Mouse (Mus musculus) left cerebral cortex, adult 8-10 months (tissue): ENCODE measurements around the gene Gnao1. TPM values are rescaled to one million over a fixed set of nuclear protein-coding genes. Genes with fewer than 3 reads are reported as not detected.

Experiments used
- DNase-seq, 2 experiments: peaks; one replicate each; pipeline ENCODE4 v3.0.0; 2022; ENCODE audit warnings: low spot score in 2 of 2
- total RNA-seq, 4 experiments: library from RNA; stranded (reverse); gene quantifications; 2 replicates each; pipeline ENCODE4 v1.2.4; 2022

Gnao1 gene
- total RNA-seq, 4 experiments from 2014 or later, result 673 to 703 (median 694) TPM

- no peak for DNase-seq
These were observed 34.2 kb downstream of the Gnao1 start for GRCm38 (mm10) chr8:93843858-93844502.

GRCm38 (mm10) chr8:93845186-93845585 is 35.4 kb downstream of the Gnao1 start:
- DNase-seq, result no peak

GRCm38 (mm10) chr8:93852087-93852645 is 42.4 kb downstream of the Gnao1 start:
- DNase-seq, result no peak

- no peak for DNase-seq
These were observed 43.2 kb downstream of the Gnao1 start for GRCm38 (mm10) chr8:93852851-93853461.

GRCm38 (mm10) chr8:93854676-93855075 is 44.9 kb downstream of the Gnao1 start:
- DNase-seq, result no peak

DNA sequence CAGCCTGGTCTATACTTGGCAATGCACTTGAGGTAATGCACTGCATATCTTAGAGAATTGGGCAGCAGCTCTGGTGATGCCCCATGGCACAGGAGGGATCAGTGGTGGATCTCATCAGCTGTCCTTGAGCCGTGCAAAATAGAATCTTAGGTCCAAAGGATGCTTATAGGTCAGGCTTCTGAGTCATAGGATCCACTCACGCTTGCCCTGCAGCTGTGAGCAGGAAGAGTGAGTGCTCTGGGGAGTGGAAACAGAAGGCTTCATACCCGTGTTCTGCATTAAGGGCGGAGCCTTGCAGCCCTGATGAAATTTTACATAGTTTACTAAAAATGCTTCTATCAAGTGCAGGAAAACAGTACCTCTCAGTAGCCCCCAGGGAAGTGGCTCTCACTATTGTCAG is 45.5 kb downstream of the Gnao1 start:
- DNase-seq, result no peak

DNA sequence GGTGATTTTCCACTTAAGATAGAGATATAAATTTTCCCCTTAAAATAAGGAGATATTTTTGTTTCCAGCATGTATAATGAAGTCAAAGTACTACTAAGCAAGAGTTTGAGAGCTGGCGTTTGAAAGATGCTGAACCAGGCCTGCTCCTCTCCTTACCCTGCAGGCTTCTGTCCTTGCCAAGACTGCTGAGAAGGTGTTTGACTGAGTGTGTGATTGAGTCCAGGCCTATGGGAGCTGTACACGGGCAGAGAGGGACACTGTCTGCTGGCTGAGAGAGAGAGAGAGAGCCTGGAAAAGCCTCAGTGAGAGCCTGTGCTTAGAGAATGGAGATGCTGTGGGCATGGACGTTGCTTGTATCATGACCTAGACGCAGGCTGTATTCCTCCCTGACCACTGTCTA is 47.4 kb downstream of the Gnao1 start:
- DNase-seq, result no peak

DNA sequence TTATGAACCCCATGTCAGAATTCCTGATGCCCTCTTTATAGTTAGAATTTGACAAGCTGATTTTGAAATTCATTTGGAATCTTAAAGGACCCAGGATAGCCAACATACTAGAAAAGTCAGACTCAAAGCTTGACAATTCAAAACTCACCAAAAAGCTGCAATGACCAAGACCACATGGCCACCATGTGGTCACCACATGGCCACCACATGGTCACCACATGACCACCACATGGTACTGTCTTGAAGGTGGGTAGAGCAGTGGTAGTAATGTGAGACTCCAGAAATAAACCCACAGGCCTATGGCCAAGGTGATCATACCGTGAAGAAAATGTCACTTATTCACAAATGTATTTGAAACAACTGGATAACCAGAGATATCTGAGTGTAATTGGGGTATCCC is 48.5 kb downstream of the Gnao1 start:
- DNase-seq, result no peak

DNA sequence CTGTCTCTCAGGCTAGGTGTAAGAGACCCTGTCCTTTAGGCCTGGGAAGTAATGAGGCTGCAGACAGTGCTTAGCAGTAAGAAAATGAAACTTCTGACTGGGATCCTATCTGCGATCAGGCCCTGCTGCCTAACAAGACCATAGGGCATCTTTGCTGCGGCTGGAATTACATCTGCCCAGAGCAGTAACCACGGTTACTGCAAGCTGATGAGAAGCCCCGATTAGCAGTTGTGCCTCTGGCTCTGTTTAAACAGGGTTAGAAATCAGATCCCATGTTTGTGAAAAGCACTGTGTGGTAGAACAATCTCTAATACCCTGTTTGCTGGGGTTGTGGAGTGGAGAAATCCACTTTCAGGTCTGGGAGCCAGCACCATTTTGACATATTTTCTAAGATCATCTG is 50.3 kb downstream of the Gnao1 start:
- no peak for DNase-seq

DNA sequence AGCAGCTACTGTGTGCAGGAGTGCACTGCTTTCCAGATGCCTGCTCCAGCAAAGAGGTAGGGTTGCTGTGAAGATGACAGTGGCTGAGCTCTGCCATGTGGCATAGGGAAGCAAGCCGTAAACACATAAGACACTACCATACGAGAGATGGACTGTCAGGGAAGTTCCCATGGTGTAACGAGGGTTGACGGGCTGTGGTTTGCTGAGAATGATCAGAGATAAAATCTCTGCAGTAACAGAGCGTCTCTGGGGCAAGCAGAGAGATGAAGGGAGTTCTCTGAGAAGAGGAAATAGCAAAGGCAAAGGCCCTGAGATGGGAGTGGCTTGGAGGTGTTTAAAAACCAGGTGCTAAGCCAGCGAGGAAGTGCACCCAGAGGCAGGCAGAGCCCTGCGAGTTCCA is 54.3 kb downstream of the Gnao1 start:
- DNase-seq, result no peak

- no peak for DNase-seq
These were observed 56.5 kb downstream of the Gnao1 start for GRCm38 (mm10) chr8:93866271-93866670.

- DNase-seq, result no peak
These were observed 58.9 kb downstream of the Gnao1 start for GRCm38 (mm10) chr8:93868486-93869221.

DNA sequence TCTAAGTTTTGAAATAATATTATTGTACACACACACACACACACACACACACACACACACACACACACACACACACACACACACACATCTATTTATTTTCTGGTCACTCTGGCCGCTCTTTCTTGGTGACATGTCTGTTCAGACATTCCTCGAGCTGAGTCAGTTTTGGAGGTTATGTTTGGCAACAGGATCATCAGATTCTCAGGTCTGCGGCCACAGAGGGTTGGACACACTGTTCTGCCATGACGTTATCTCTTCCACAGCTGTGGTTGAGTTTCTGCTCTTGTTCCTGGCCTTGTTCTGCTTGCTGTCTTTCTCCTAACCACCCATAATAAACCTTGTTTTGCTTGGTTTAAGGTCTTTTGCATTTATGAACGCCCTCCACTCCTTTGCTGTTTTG is 61.5 kb downstream of the Gnao1 start:
- no peak for DNase-seq

- DNase-seq, result no peak
These were observed 68.6 kb downstream of the Gnao1 start for GRCm38 (mm10) chr8:93878396-93878795.

- DNase-seq, result no peak
These were observed 70.2 kb downstream of the Gnao1 start for GRCm38 (mm10) chr8:93879966-93880365.

DNA sequence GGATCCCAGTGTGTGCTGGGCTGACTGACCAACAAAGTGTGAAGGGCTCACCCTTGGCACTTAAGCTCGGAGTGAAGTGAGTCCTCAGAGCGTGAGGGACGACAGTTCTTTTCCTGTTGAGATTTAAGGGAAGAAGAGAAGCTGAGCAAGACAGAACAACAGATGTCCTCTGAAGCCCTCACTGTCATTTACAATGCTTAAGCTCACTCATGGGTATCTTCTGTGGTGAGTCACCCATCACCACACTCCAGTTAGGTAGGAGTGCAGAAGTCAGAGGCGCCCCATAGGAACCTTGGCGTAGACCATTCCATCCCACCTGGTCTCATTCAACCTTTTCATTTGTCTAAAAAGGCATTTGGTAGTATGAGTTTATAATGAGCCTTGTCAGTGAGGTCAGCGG is 71.6 kb downstream of the Gnao1 start:
- no peak for DNase-seq

- DNase-seq, result no peak
These were observed 73.5 kb downstream of the Gnao1 start for GRCm38 (mm10) chr8:93883241-93883640.

GRCm38 (mm10) chr8:93883771-93884170 is 74.0 kb downstream of the Gnao1 start:
- no peak for DNase-seq

GRCm38 (mm10) chr8:93884316-93884715 is 74.5 kb downstream of the Gnao1 start:
- peak in 1 of 2 experiments; percentile 80 for DNase-seq

DNA sequence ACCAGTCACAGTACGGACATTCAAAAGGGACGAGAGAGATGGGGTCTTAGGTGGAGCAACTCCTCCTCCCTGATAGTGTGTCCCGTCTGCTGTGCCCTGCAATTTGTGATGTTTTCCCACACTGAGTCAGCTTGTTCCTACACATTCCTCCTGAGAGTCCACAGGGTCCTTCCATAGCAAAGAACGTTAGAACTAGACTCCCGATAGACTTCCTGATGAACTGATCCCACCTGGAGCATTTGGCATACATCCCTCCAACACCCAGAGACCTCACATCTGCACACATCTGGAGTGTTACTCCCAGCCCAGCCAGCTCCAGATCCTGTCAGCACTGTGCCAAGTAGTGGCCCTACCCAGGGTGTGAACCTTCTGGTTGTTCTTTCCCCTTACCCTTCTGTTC is 76.4 kb downstream of the Gnao1 start:
- DNase-seq, result no peak

- DNase-seq, result no peak
These were observed 78.4 kb downstream of the Gnao1 start for GRCm38 (mm10) chr8:93888150-93888676.
